Mouse (Mus musculus) brown adipose tissue, adult 24 weeks (tissue): Measurements from ENCODE around the gene Aven. TPM values are rescaled to one million over a fixed set of nuclear protein-coding genes. Genes with fewer than 3 reads are reported as not detected.

Experiments used
- H3K27ac ChIP-seq: fragments of 200-500 bp; replicated peaks from 2 replicates; pipeline ENCODE4 v1.5.1; 2012; ENCODE audit warnings: low read depth, mild to moderate bottlenecking, low read length
- H3K4me1 ChIP-seq: fragments of 200-500 bp; 2 replicates; pipeline ENCODE4 v1.6.1; 2012; ENCODE audit warnings: low read length, mixed read lengths; ENCODE audit not compliant: control insufficient read depth, insufficient read depth, insufficient read length
- H3K4me3 ChIP-seq: fragments of 200-500 bp; 2 replicates; pipeline ENCODE4 v1.5.1; 2012; ENCODE audit warnings: low read depth, mild to moderate bottlenecking, low read length, moderate library complexity; ENCODE audit not compliant: insufficient read depth
- polyA plus RNA-seq: library from polyadenylated mRNA; stranded (reverse); fragments of >200 nt; gene quantifications from 2 replicates; pipeline ENCODE4 v1.2.4, GENCODE M21; 2012; ENCODE audit not compliant: missing spikeins, insufficient read depth, insufficient read length

Aven gene
- polyA plus RNA-seq, 1 experiment = 11.8 TPM

DNA sequence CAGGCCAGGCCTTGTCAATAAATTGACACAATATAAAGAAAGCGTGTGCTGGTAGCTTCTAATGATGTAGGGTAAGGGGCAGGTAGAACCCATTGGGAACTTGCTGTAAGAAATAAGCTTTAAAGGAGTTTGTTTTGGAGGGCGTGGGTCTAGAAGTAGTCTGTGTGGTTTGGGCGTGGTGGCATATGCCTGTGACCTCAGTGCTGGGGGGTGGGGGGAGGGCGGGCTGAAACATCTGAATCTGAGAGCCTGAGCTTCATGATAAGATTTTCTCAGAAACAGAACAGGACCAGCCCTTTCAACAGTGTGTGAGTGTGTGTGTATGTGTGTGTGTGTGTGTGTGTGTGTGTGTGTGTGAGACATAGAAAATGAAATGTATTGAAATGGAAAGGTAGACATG lies 17.4 kb downstream of the Aven start:
- Histone ChIP-seq H3K4me3 (no peak overlapping the region), H3K4me1 (no peaks in the 10 kb centered on the region), H3K27ac (no peak overlapping the region)

DNA sequence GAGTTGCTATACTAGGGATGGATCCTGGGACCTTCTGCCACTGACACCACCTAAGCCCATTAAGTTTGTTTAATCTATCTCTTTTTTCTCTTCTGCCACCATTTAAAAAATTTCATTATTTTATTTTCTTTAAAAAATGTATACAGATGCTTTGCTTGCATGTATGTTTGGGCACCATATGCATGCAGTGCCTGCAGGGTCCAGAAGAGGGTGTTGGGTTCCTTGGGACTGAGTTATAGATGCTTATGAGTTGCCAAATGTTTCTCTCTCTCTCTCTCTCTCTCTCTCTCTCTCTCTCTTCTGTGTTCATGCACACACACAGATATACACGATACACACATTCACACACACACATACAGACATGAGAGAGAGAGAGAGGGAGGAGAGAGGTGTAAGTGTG lies 20.3 kb downstream of the Aven start:
- H3K4me3 ChIP-seq = no peak overlapping the region
- no peaks in the 10 kb centered on the region for H3K4me1 ChIP-seq
- H3K27ac ChIP-seq = no peak overlapping the region

DNA sequence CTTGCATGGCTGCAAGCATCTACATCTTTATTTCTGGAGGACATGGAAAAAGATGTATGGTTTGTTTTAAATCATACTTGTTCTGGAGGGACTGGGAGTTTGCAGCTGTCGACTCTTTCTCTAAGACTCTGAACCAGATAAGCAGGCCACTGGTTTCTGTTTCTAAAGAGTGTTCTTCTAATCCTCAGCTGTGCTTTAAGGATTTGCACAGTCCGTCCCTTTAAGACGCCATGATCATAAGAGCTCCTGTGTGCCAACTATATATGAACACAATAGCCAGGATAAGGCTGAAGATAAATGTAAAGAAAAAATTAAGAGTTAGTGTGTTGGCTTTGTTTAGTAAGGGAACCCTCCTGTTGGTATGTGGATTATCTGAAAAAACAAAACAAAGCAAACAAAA lies 24.0 kb downstream of the Aven start:
- H3K4me1 ChIP-seq = no peaks in the 10 kb centered on the region
- no peak overlapping the region for H3K27ac ChIP-seq
- H3K4me3 ChIP-seq = no peak overlapping the region

DNA sequence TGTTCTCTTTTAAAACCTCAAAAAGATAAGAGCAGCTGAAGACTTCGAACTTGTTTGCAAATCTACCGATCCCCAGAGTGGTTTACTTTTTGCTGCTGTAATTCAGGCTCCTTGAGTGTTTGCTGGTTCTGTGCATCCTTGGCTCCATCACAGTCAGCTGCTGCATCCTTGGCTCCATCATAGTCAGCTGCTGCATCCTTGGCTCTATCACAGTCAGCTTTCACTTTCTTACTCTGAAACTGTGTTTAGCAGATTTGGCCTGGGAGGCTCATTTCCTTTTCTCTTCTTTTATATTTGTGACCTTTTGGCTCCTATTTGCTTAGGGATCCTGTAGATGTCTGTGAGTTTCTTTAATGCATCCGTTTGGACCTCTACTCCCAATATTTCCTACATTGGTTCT lies 24.5 kb downstream of the Aven start:
- Histone ChIP-seq H3K4me3 (no peak overlapping the region), H3K27ac (no peak overlapping the region), H3K4me1 (no peaks in the 10 kb centered on the region)

DNA sequence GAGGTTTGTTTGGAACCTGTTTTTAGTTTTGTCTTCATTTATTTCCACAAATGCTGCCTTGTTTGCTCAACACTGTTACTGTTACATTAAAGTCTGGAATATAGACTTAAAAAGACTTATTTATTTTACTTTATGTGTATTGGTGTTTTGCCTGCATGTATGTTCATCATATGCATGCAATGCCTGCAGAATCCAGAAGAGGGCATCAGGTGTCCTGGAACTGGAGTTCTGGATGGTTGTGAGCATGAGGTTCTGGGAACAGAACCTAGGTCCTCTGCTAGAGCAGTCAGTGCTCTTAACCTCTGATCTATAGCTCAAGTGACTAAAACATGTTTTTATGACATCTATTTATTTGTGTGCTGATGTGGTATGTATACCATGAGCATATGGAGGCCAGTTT lies 25.8 kb downstream of the Aven start:
- Histone ChIP-seq H3K4me1 (no peaks in the 10 kb centered on the region), H3K27ac (no peak overlapping the region), H3K4me3 (no peak overlapping the region)

DNA sequence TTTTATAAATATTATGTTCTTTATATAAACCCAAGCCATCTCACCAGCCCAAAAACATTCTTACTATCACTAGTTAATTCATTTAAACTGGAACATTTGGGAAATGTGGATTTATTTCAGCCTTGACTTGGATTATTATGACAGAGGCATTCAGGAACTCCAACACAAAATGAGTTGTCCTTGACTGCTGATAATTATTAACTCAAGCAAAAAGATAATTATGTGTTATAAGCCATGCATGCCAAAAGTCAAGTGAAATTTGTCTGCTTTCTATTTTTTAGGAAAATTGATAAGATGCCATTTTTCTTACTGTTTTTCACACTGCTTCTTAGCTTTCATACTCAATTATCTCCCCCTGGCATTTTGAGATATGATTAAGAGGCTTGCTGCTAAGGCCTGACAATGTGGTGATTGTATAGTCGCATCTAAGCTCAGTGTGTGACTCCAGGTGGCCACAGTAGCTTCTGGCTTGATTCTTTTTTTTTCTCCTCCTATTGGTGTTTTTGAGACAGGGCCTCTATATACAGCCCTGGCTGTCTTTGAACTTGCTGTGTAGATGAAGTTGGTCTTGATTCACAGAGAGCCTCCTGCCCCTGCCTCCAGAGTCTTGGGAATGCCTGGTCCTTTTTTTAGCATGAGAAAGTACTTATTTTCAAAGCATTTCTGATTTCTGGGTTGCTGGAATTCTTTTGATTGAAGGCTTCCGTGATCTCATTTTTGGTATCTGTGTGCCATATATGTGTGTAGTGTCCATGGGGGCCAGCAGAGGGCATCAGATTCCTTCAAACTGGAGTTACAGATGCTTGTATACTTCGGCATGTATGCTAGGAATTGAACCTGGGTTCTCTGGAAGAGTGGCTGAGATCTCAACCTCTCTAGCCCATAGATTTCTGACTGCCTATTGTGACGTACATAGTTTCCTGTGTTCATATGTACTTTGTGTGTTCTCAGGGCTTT lies 28.0 kb downstream of the Aven start:
- H3K4me3 ChIP-seq = no peak overlapping the region
- no peak overlapping the region for H3K27ac ChIP-seq
- no peaks in the 10 kb centered on the region for H3K4me1 ChIP-seq

DNA sequence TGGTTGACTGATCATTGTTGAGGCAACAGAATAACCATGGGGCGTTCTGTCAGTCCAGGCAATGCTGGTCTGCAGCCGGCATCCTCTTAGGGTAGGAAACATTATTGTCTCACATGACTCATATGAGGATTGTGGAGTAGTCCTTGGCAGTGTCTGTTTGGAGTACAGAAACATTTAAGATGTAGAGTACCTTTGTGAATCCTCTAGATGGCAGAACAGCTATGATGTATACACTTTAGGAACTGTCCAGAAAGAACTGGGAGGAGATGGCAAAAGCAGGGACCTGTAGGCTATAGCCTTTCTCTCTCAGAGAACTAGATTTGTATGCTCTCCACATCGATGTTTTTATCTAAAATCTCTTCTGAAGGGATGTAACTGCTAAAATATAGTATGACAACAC lies 34.2 kb downstream of the Aven start:
- Histone ChIP-seq H3K27ac (no peak overlapping the region), H3K4me3 (no peak overlapping the region), H3K4me1 (no peaks in the 10 kb centered on the region)

DNA sequence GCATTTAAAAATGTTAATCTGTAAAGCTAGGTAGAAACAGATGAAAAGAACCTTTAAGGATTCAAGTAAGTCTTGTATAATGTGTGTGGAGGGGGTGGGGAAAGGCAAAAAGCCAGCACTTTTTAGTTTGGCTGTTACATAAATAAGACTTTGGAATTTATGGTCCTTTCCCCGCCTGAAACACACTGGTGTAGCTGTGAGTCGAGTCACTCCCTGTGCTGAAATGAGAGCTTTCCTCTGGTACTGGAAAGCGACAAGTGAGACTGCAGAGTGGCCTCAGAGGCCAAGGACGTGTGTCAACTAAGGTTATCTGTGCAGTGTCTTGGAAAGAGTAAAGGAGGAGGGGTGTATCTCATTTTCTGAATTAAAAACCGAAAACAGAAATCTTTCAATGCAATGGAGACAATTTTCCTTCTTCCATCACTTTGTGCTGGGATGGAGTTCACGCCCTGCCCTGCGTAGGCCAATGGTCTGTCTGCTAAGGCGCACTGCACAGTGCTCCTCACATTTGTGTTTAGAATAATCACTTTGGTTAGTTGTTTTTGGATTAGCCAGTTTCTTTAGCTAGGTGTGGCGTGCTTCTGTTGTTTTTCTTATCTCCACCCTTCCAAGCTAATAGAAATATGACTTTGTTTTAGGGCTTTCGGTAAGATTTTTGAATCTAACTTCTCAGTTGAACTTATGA lies 40.2 kb downstream of the Aven start:
- no peak overlapping the region for H3K27ac ChIP-seq
- no peak overlapping the region for H3K4me3 ChIP-seq

DNA sequence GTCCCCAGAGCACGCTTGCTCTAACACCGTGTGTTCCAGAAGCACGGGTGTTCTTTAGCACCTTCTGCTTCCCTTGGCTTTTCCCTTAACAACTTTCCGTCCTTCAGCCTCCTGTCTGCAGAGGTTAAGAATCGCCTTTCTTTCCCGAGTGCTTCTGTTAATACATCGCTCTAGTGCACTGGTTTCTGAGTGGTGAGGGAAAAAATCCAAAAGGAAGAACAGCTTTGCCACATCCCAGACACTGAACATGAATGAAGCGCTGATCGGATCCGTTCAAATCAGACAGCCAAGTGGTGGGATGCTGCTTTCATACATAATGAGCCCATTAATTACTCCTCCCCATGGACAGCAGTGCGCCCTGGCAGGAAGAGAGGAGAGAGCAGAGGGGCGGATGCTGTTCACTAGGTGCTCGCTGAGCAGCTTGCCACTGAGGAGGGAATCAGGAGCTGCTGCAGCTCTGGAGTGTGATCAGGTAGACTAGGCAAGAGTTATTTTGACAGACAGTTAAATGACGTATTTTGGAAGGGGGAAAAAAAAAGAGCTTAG lies 42.0 kb downstream of the Aven start:
- H3K27ac ChIP-seq = no peak overlapping the region
- no peak overlapping the region for H3K4me3 ChIP-seq
- H3K4me1 ChIP-seq = no peaks in the 10 kb centered on the region

More for the DNA sequence above, 40.2 kb downstream of the Aven start:
- no peaks in the 10 kb centered on the region for H3K4me1 ChIP-seq

DNA sequence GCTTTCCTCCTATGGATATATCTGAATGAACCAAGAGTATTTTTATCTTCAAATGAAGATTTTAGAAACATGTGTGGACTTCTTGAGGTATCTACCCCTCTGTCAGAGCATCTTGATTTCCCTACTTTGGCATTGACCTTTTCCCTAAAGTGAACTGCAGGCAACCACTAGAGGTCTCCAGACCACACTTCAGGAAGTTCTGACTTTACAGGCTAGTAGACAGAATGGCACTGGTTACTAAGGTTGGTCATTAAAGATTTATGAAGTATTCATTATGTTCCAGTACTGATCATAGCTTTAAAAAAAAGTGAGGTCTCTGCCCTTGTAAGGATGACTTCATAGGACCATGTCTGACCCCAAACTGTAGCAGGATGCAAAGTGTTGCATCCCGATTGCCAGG lies 46.0 kb downstream of the Aven start:
- Histone ChIP-seq H3K4me1 (no peaks in the 10 kb centered on the region), H3K27ac (no peak overlapping the region), H3K4me3 (no peak overlapping the region)

DNA sequence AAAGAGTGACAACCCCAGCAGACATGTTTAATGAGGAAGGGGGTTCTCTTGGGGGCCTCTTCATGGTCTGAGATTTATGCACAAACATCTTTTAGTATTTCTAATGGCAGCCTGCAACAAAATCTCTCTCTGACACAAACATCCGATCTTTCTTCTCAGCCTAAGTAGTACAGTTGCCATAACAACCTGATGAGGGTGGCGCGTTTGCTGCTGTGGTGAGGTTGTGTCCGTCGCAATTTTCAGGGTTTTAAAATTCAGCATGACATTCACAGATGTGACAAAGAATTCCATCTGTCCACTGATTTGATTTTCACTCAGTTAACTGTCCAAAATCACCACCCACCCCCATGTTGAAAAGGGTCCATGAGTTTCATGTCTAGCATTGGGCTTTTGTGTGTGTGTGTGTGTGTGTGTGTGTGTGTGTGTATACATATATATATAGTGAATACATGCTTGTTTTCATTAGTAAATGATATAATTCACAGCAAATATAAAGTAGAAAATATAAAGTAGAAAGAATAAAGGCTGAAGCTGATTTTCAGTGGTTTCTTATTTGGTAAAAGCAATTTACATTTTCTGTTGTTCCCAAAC lies 49.0 kb downstream of the Aven start:
- H3K4me1 ChIP-seq = no peaks in the 10 kb centered on the region
- no peak overlapping the region for H3K27ac ChIP-seq
- H3K4me3 ChIP-seq = no peak overlapping the region

DNA sequence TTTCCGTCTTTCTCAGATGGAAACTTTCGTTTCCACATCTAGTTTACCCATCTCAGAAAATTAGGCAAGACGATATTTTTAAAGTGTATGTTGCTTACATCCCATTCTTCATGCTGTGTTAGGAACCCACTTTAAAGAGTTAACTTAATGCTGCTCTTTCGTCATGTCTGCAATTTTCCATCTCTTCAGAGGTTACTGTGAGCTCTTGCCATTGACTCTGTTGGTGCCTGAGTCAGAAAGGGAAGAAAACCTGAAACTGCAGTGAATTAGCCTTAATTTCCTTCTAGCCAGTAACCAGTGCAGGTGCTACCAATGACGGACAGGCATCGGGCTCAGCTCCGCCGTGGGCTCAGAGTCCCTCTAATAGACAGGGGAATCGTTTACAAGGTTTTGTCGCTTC lies 63.8 kb downstream of the Aven start:
- Histone ChIP-seq H3K4me3 (no peak overlapping the region), H3K4me1 (no peaks in the 10 kb centered on the region), H3K27ac (no peak overlapping the region)

DNA sequence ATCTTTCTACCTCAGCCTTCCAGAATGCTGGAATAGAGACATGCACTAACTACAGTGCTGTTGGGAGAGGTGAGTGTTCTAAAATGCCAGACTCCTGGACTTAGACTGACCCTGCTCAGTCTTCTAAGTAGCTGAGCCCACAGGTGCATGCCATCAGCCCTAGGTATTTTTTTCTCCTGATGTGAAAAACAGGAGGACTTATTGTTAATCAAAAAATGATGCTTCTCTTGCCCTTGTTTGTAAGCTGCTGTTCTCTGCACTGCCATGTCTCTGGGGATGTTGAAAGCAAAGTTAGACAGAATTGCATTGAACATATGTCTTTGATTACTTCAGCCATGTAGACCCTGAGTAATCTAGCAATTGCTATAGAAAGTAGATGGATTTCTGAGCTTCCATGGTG lies 64.7 kb downstream of the Aven start:
- Histone ChIP-seq H3K4me1 (no peaks in the 10 kb centered on the region), H3K4me3 (no peak overlapping the region), H3K27ac (no peak overlapping the region)

DNA sequence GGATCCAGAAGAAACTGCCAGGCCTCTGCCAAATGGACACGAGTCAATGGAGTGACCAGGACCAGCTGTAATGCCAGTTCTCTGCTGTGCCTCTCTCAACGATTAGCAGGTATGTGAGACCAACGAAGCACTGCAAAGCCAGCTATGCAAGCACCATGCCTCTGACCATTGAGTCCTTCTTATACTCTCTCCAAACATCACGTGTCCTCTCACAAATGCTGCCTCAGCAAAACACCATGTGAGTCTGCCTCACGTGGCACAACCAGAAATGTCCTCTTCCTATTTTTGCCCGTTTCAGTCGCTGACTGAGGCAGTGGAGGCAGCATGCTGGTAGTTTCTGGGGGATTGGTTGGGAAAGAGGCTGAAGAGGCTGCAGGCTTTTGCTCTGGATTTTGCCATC lies 68.8 kb downstream of the Aven start:
- Histone ChIP-seq H3K4me1 (no peaks in the 10 kb centered on the region), H3K4me3 (no peak overlapping the region)

DNA sequence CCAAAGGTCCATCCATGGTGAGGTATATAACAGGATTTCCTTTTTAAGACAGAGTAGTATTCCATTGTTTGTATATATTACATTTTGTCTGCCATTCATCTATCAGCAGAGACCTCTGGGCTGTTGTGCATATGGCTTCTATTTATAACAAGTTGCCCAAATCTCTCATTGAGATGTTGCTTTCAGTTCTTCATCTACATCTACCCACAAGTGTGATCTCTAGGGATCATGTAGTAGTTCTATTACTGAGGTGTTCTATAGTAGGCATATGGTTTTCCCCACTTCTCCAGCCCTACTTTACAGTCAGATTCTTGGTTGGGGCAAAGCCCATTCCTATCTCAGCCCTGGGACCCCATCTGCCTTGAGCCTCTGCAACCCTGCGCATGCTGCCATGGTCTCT lies 72.3 kb downstream of the Aven start:
- Histone ChIP-seq H3K4me1 (no peaks in the 10 kb centered on the region), H3K4me3 (no peak overlapping the region), H3K27ac (no peak overlapping the region)

More for the DNA sequence above, 68.8 kb downstream of the Aven start:
- no peak overlapping the region for H3K27ac ChIP-seq
